Mouse (Mus musculus): Measurements from ENCODE around the gene Cdc42ep2.

The Cdc42ep2 gene

GRCm38 (mm10) chr19:5872528-5872927, 52.1 kb downstream of the Cdc42ep2 start:
- no peak for DNase-seq

GRCm38 (mm10) chr19:5871683-5872082, 52.9 kb downstream of the Cdc42ep2 start:
- DNase-seq: no peak

- DNase-seq: peak; percentile 69 to 76
Measured at GRCm38 (mm10) chr19:5871273-5871672, 53.3 kb downstream of the Cdc42ep2 start.

- DNase-seq: no peak
Measured at GRCm38 (mm10) chr19:5868096-5868495, 56.5 kb downstream of the Cdc42ep2 start.
